Mouse (Mus musculus) C2C12 (cell line): ENCODE data around the gene Commd9. TPM values are rescaled to one million over a fixed set of nuclear protein-coding genes. Genes with fewer than 3 reads are reported as not detected.

Source experiments
- H3K27me3 ChIP-seq: one replicate; pipeline ENCODE4 v1.6.1; 2011; ENCODE audit not compliant: control insufficient read depth, insufficient read depth, insufficient read length
- H3K36me3 ChIP-seq: one replicate; pipeline ENCODE4 v1.6.1; 2011; ENCODE audit not compliant: control insufficient read depth, insufficient read depth
- H3K4me3 ChIP-seq: one replicate; pipeline ENCODE4 v1.5.1; 2011; ENCODE audit warnings: mild to moderate bottlenecking, control low read depth; ENCODE audit not compliant: poor library complexity, insufficient read depth, severe bottlenecking
- H3K79me2 ChIP-seq: one replicate; pipeline ENCODE4 v1.6.1; 2011; ENCODE audit not compliant: control insufficient read depth, insufficient read depth
- H3K79me3 ChIP-seq: one replicate; pipeline ENCODE4 v1.6.1; 2011; ENCODE audit warnings: low read depth, control low read depth
- H3ac ChIP-seq: one replicate; pipeline ENCODE3; 2011; ENCODE audit warnings: low read depth; ENCODE audit not compliant: control insufficient read depth, insufficient read length
- CEBPB ChIP-seq: IDR thresholded peaks from one replicate; pipeline ENCODE4 v1.6.1; 2011; ENCODE audit warnings: low read depth, mild to moderate bottlenecking, control low read depth, moderate library complexity
- CTCF ChIP-seq: IDR thresholded peaks from one replicate; pipeline ENCODE4 v1.5.1; 2011; ENCODE audit not compliant: control insufficient read depth, insufficient read depth, insufficient read length
- FOSL1 ChIP-seq: IDR thresholded peaks from one replicate; pipeline ENCODE4 v1.8.0; 2011; ENCODE audit warnings: mild to moderate bottlenecking, low read length; ENCODE audit not compliant: poor library complexity, insufficient read depth, severe bottlenecking
- MAX ChIP-seq: IDR thresholded peaks from one replicate; pipeline ENCODE4 v1.6.1; 2011; ENCODE audit warnings: mild to moderate bottlenecking, control low read depth
- MYOD1 ChIP-seq: IDR thresholded peaks from one replicate; pipeline ENCODE4 v1.6.1; 2011; ENCODE audit warnings: low read depth; ENCODE audit not compliant: control insufficient read depth, insufficient read length
- MYOG ChIP-seq: IDR thresholded peaks from one replicate; pipeline ENCODE4 v1.6.1; 2011; ENCODE audit not compliant: control insufficient read depth, insufficient read length; ENCODE audit errors: extremely low read depth
- USF1 ChIP-seq: IDR thresholded peaks from one replicate; pipeline ENCODE4 v1.6.1; 2011; ENCODE audit warnings: low read depth, mild to moderate bottlenecking, control low read depth, moderate library complexity
- polyA plus RNA-seq: library from polyadenylated mRNA; unstranded; fragments of >200 nt; fragmentation: generic; extraction: Trizol; gene quantifications from one replicate; pipeline ENCODE4 v1.2.1, GENCODE M21; 2012; ENCODE audit warnings: missing spikeins

The Commd9 gene
- polyA plus RNA-seq, 1 experiment: 55.4 TPM

- Histone ChIP-seq H3K27me3 (no peaks in the 10 kb centered on the region), H3ac (no peak overlapping the region), H3K79me2 (no peaks in the 10 kb centered on the region), H3K4me3 (no peak overlapping the region), H3K36me3 (no peaks in the 10 kb centered on the region), H3K79me3 (no peaks in the 10 kb centered on the region)
- TF ChIP-seq MYOG (no peak), USF1 (no peak), CTCF (no peak), MAX (no peak), CEBPB (no peak), FOSL1 (no peak), MYOD1 (no peak)
These were observed 46.3 kb downstream of the Commd9 start for GRCm38 (mm10) chr2:101932169-101932936.

GRCm38 (mm10) chr2:101933301-101933700 is 47.3 kb downstream of the Commd9 start:
- no peaks in the 10 kb centered on the region for H3K79me3 ChIP-seq
- no peaks in the 10 kb centered on the region for H3K27me3 ChIP-seq
- no peaks in the 10 kb centered on the region for H3K79me2 ChIP-seq
- no peaks in the 10 kb centered on the region for H3K36me3 ChIP-seq
- no peak overlapping the region for H3ac ChIP-seq
- TF ChIP-seq CEBPB (no peak), MAX (no peak), USF1 (no peak), MYOG (no peak), CTCF (no peak), MYOD1 (no peak), FOSL1 (no peak)
- no peak overlapping the region for H3K4me3 ChIP-seq

- no peaks in the 10 kb centered on the region for H3K79me2 ChIP-seq
- no peaks in the 10 kb centered on the region for H3K27me3 ChIP-seq
- TF ChIP-seq MYOG (no peak), CTCF (no peak), FOSL1 (no peak), CEBPB (no peak), MYOD1 (no peak), MAX (no peak), USF1 (no peak)
- H3K36me3 ChIP-seq: no peaks in the 10 kb centered on the region
- H3ac ChIP-seq: no peak overlapping the region
- H3K79me3 ChIP-seq: no peaks in the 10 kb centered on the region
- H3K4me3 ChIP-seq: no peak overlapping the region
These were observed 49.0 kb downstream of the Commd9 start for GRCm38 (mm10) chr2:101935006-101935405.

- Histone ChIP-seq H3ac (no peak overlapping the region), H3K79me2 (no peaks in the 10 kb centered on the region), H3K36me3 (peaks cover 25% of the 10 kb centered on the region), H3K79me3 (no peaks in the 10 kb centered on the region), H3K27me3 (no peaks in the 10 kb centered on the region), H3K4me3 (no peak overlapping the region)
- no peak for TF ChIP-seq CEBPB
- no peak for TF ChIP-seq MAX
- no peak for TF ChIP-seq MYOG
- TF ChIP-seq MYOD1: no peak
- no peak for TF ChIP-seq FOSL1
- TF ChIP-seq USF1: no peak
These were observed 64.9 kb downstream of the Commd9 start for GRCm38 (mm10) chr2:101950716-101951520.

Other genes starting within 250 kb of the Commd9 start
- not detected for gene Rag1, start 236.7 kb upstream of the Commd9 start, polyA plus RNA-seq
- gene B230118H07Rik, start 236.7 kb upstream of the Commd9 start, polyA plus RNA-seq: 13.6 TPM
- 3.8 TPM for gene Traf6, start 207.8 kb upstream of the Commd9 start, polyA plus RNA-seq
- gene Prr5l, start 3.2 kb upstream of the Commd9 start, polyA plus RNA-seq: 0.43 TPM